ENCODE assay signal across 9 mouse cellular contexts in genomic region chr11:101641710-101642642, GRCm38 (mm10). TPM values are rescaled to one million over a fixed set of nuclear protein-coding genes. Genes with fewer than 3 reads are reported as not detected.
A peak's percentile ranks its signal among the peaks of the same experiment; 100 is the strongest.
DNase-seq lines count a peak whose midpoint lies in the region; ATAC-seq and TF ChIP-seq lines count a peak whose summit lies in the region.
"Not testable (repeated sequence)": the region's sequence is repeated elsewhere in the genome, so short reads cannot be mapped to it uniquely, and the experiment has no call there.
"Had no signal": no experiment of that assay in that cellular context is flagged by ENCODE, and none has a peak within 500 bp of the region (broad histone marks: within the 10 kb centered on the region; RNA-seq: fewer than 3 reads in every experiment).

No protein-coding gene starts in this region.

- H3K9me3 ChIP-seq in heart, embryonic 16.5 days (replicated peaks; ENCODE audit: control insufficient read depth, low read length); kidney, embryonic 15.5 days (replicated peaks); liver, embryonic 13.5 days (replicated peaks); midbrain, postnatal 0 days (ENCODE audit: low read length); stomach, embryonic 15.5 days: not testable (repeated sequence)

- peak overlapping the region; percentile 68 for H3K27ac ChIP-seq in heart, embryonic 16.5 days (ENCODE audit: low read length)
- peak overlapping the region; percentile 85 for H3K27ac ChIP-seq in kidney, embryonic 15.5 days
- H3K27ac ChIP-seq in liver, embryonic 13.5 days: peak overlapping the region; percentile 62
- peak overlapping the region; percentile 69; the same call in 1 of the 2 replicates for H3K27ac ChIP-seq in midbrain, postnatal 0 days (ENCODE audit: low read depth, low read length)
- H3K27ac ChIP-seq in stomach, embryonic 15.5 days: peak overlapping the region; percentile 78

- peak; percentile 76 for ATAC-seq in erythroid progenitor cell, adult 5-6 weeks (replicated peaks; ENCODE audit: low FRiP score, poor library complexity, severe bottlenecking)
- ATAC-seq in heart, embryonic 16.5 days (replicated peaks; ENCODE audit: extremely low read depth, insufficient read depth, low FRiP score): peak; percentile 67
- ATAC-seq in kidney, embryonic 15.5 days (replicated peaks; ENCODE audit: low FRiP score): peak; percentile 85
- ATAC-seq in liver, embryonic 13.5 days (ENCODE audit: low read depth): peak; percentile 81
- peak; percentile 78 for ATAC-seq in midbrain, postnatal 0 days (ENCODE audit: low FRiP score)
- ATAC-seq in stomach, embryonic 15.5 days (ENCODE audit: insufficient read depth, low FRiP score, low read depth): peak; percentile 76

- not testable (repeated sequence) for H3K27me3 ChIP-seq in heart, embryonic 16.5 days (ENCODE audit: control insufficient read depth, insufficient read depth, low read length); kidney, embryonic 15.5 days; liver, embryonic 13.5 days; midbrain, postnatal 0 days (ENCODE audit: insufficient read depth, low read length); stomach, embryonic 15.5 days (replicated peaks)

- not testable (repeated sequence) for H3K4me1 ChIP-seq in heart, embryonic 16.5 days (ENCODE audit: control insufficient read depth, insufficient read depth, low read length); midbrain, postnatal 0 days (ENCODE audit: insufficient read depth, low read length); stomach, embryonic 15.5 days
- peaks cover 10% of the 10 kb centered on the region; the same call in 1 of the 2 replicates for H3K4me1 ChIP-seq in kidney, embryonic 15.5 days
- H3K4me1 ChIP-seq in liver, embryonic 13.5 days (replicated peaks): peaks cover 29% of the 10 kb centered on the region

- peak; percentile 94 for DNase-seq in ES-CJ7 (ENCODE audit: low read depth, low spot score)
- peak; percentile 53 for DNase-seq in c-Kit-positive CD71-positive TER-119-negative erythroid progenitor cells, embryonic 14.5 days (ENCODE audit: low read depth)
- DNase-seq in liver, embryonic 13.5 days: peak; percentile 76
- peak; percentile 76 for DNase-seq in midbrain, postnatal 0 days (ENCODE audit: low spot score)

- 5% methylated on average over 14 of the region's 26 CpGs for WGBS in heart, embryonic 16.5 days
- 6% methylated on average over 14 of the region's 26 CpGs for WGBS in kidney, embryonic 15.5 days
- 5% methylated on average over 14 of the region's 26 CpGs for WGBS in liver, embryonic 13.5 days (ENCODE audit: insufficient replicate concordance)
- WGBS in midbrain, postnatal 0 days: 7% methylated on average over 13 of the region's 26 CpGs
- WGBS in stomach, embryonic 15.5 days: 4% methylated on average over 15 of the region's 26 CpGs

- not testable (repeated sequence) for H3K36me3 ChIP-seq in heart, embryonic 16.5 days (ENCODE audit: control insufficient read depth, insufficient read depth); kidney, embryonic 15.5 days; liver, embryonic 13.5 days; midbrain, postnatal 0 days (ENCODE audit: insufficient read depth, low read length); stomach, embryonic 15.5 days

- peak overlapping the region; percentile 71 for H3K9ac ChIP-seq in heart, embryonic 16.5 days (ENCODE audit: low read length)
- not testable (repeated sequence) for H3K9ac ChIP-seq in kidney, embryonic 15.5 days; liver, embryonic 13.5 days; midbrain, postnatal 0 days (replicated peaks; ENCODE audit: low read length, poor library complexity, severe bottlenecking); stomach, embryonic 15.5 days

- not testable (repeated sequence) for H3K4me3 ChIP-seq in heart, embryonic 16.5 days (ENCODE audit: low read length); liver, embryonic 13.5 days (replicated peaks); midbrain, postnatal 0 days (ENCODE audit: low read depth, low read length); stomach, embryonic 15.5 days (replicated peaks)
- H3K4me3 ChIP-seq in kidney, embryonic 15.5 days (replicated peaks): 0 out of 2 replicates have a peak overlapping the region, but pooled peaks have one; percentile 43

- H3K4me2 ChIP-seq in heart, embryonic 16.5 days (ENCODE audit: low read depth, low read length): peak overlapping the region; percentile 62; the same call in 1 of the 2 replicates
- peak overlapping the region; percentile 58; the same call in 1 of the 2 replicates for H3K4me2 ChIP-seq in kidney, embryonic 15.5 days
- peak overlapping the region; percentile 61; the same call in 1 of the 2 replicates for H3K4me2 ChIP-seq in liver, embryonic 13.5 days
- H3K4me2 ChIP-seq in midbrain, postnatal 0 days (ENCODE audit: low read depth, low read length, poor library complexity, severe bottlenecking): peak overlapping the region; percentile 34; the same call in 1 of the 2 replicates
- H3K4me2 ChIP-seq in stomach, embryonic 15.5 days: peak overlapping the region; percentile 56

- not testable (repeated sequence) for TF ChIP-seq CTCF in midbrain, postnatal 0 days (IDR thresholded peaks at IDR 0.05)

RNA-seq across cellular contexts. Expression of gene Rdm1, which starts 15.0 kb away (rescaled TPM):
- 81.1 and 91.4 TPM in 2 replicates for total RNA-seq in erythroid progenitor cell, adult 5-6 weeks (2015; ENCODE audit: low replicate concordance)
- total RNA-seq in erythroid progenitor cell, adult 5-6 weeks (2017; ENCODE audit: low replicate concordance): 34.5 and 43.0 TPM in 2 replicates
- 48.5 and 53.1 TPM in 2 replicates for polyA plus RNA-seq in heart, embryonic 16.5 days (2015; fragmentation: Nextera tagmentation; extraction: Ambion mirVana)
- polyA plus RNA-seq in kidney, embryonic 15.5 days (2015; fragmentation: Nextera tagmentation; extraction: Ambion mirVana): 35.5 and 41.1 TPM in 2 replicates
- polyA plus RNA-seq in liver, embryonic 13.5 days (2015; fragmentation: Nextera tagmentation; extraction: Ambion mirVana): 8.3 and 8.6 TPM in 2 replicates
- total RNA-seq in midbrain, postnatal 0 days (2014; rRNA removed): 2.8 and 3.6 TPM in 2 replicates
- 8.3 and 9.2 TPM in 2 replicates for polyA plus RNA-seq in midbrain, postnatal 0 days (2015; fragmentation: Nextera tagmentation; extraction: Ambion mirVana)
- polyA plus RNA-seq in stomach, embryonic 15.5 days (2015; fragmentation: Nextera tagmentation; extraction: Ambion mirVana): 37.6 and 39.6 TPM in 2 replicates

RNA-seq across cellular contexts. Expression of gene Arl4d, which starts 23.4 kb away (rescaled TPM):
- not detected in 2 replicates for total RNA-seq in erythroid progenitor cell, adult 5-6 weeks (2015; ENCODE audit: low replicate concordance)
- 1.0 and 1.5 TPM in 2 replicates for total RNA-seq in erythroid progenitor cell, adult 5-6 weeks (2017; ENCODE audit: low replicate concordance)
- polyA plus RNA-seq in heart, embryonic 16.5 days (2015; fragmentation: Nextera tagmentation; extraction: Ambion mirVana): 6.4 and 7.8 TPM in 2 replicates
- 3.9 and 4.1 TPM in 2 replicates for polyA plus RNA-seq in kidney, embryonic 15.5 days (2015; fragmentation: Nextera tagmentation; extraction: Ambion mirVana)
- polyA plus RNA-seq in liver, embryonic 13.5 days (2015; fragmentation: Nextera tagmentation; extraction: Ambion mirVana): 1.1 TPM in 2 replicates
- 4.5 and 6.9 TPM in 2 replicates for total RNA-seq in midbrain, postnatal 0 days (2014; rRNA removed)
- 5.7 and 7.1 TPM in 2 replicates for polyA plus RNA-seq in midbrain, postnatal 0 days (2015; fragmentation: Nextera tagmentation; extraction: Ambion mirVana)
- 7.6 and 7.7 TPM in 2 replicates for polyA plus RNA-seq in stomach, embryonic 15.5 days (2015; fragmentation: Nextera tagmentation; extraction: Ambion mirVana)

RNA-seq across cellular contexts. Expression of gene Gm11634, which starts 42.9 kb away (rescaled TPM):
- total RNA-seq in erythroid progenitor cell, adult 5-6 weeks (2015; ENCODE audit: low replicate concordance): not detected in 2 replicates
- not detected in 2 replicates for total RNA-seq in erythroid progenitor cell, adult 5-6 weeks (2017; ENCODE audit: low replicate concordance)
- not detected in 2 replicates for polyA plus RNA-seq in heart, embryonic 16.5 days (2015; fragmentation: Nextera tagmentation; extraction: Ambion mirVana)
- polyA plus RNA-seq in kidney, embryonic 15.5 days (2015; fragmentation: Nextera tagmentation; extraction: Ambion mirVana): not detected in 2 replicates
- not detected in 2 replicates for polyA plus RNA-seq in liver, embryonic 13.5 days (2015; fragmentation: Nextera tagmentation; extraction: Ambion mirVana)
- not detected in 2 replicates for total RNA-seq in midbrain, postnatal 0 days (2014; rRNA removed)
- not detected in 2 replicates for polyA plus RNA-seq in midbrain, postnatal 0 days (2015; fragmentation: Nextera tagmentation; extraction: Ambion mirVana)
- not detected in 2 replicates for polyA plus RNA-seq in stomach, embryonic 15.5 days (2015; fragmentation: Nextera tagmentation; extraction: Ambion mirVana)
- total RNA-seq: adrenal gland, adult 8-10 months had no signal

RNA-seq across cellular contexts. Expression of gene Tmem106a, which starts 59.9 kb away (rescaled TPM):
- total RNA-seq in erythroid progenitor cell, adult 5-6 weeks (2015; ENCODE audit: low replicate concordance): 13.7 and 22.2 TPM in 2 replicates
- total RNA-seq in erythroid progenitor cell, adult 5-6 weeks (2017; ENCODE audit: low replicate concordance): 2.6 and 3.0 TPM in 2 replicates
- 3.5 and 4.3 TPM in 2 replicates for polyA plus RNA-seq in heart, embryonic 16.5 days (2015; fragmentation: Nextera tagmentation; extraction: Ambion mirVana)
- polyA plus RNA-seq in kidney, embryonic 15.5 days (2015; fragmentation: Nextera tagmentation; extraction: Ambion mirVana): 5.5 and 5.8 TPM in 2 replicates
- 5.5 and 5.7 TPM in 2 replicates for polyA plus RNA-seq in liver, embryonic 13.5 days (2015; fragmentation: Nextera tagmentation; extraction: Ambion mirVana)
- 1.5 and 3.0 TPM in 2 replicates for total RNA-seq in midbrain, postnatal 0 days (2014; rRNA removed)
- 3.5 and 3.6 TPM in 2 replicates for polyA plus RNA-seq in midbrain, postnatal 0 days (2015; fragmentation: Nextera tagmentation; extraction: Ambion mirVana)
- 9.8 and 10.1 TPM in 2 replicates for polyA plus RNA-seq in stomach, embryonic 15.5 days (2015; fragmentation: Nextera tagmentation; extraction: Ambion mirVana)
